Mouse (Mus musculus) fat pad, adult 2 months (tissue): ENCODE results near the gene Col1a2.

Experiments
- DNase-seq: peaks from one replicate; pipeline ENCODE4 v3.0.0-alpha.2; 2011; ENCODE audit warnings: low read depth, low spot score; ENCODE audit errors: extremely low read depth

Gene Col1a2

GRCm38 (mm10) chr6:4514671-4515070, 10.1 kb downstream of the Col1a2 start:
- no peak for DNase-seq

- no peak for DNase-seq
Measured at GRCm38 (mm10) chr6:4521031-4521430, 16.4 kb downstream of the Col1a2 start.

- no peak for DNase-seq
Measured at GRCm38 (mm10) chr6:4528439-4528838, 23.8 kb downstream of the Col1a2 start.

GRCm38 (mm10) chr6:4530986-4531385, 26.4 kb downstream of the Col1a2 start:
- no peak for DNase-seq

- no peak for DNase-seq
Measured at GRCm38 (mm10) chr6:4532898-4533297, 28.3 kb downstream of the Col1a2 start.

GRCm38 (mm10) chr6:4534462-4535079, 30.0 kb downstream of the Col1a2 start:
- DNase-seq: no peak

GRCm38 (mm10) chr6:4541926-4542715, 37.5 kb downstream of the Col1a2 start:
- DNase-seq: no peak

- DNase-seq: no peak
Measured at GRCm38 (mm10) chr6:4544554-4544953, 39.9 kb downstream of the Col1a2 start.

- no peak for DNase-seq
Measured at GRCm38 (mm10) chr6:4545727-4546126, 41.1 kb downstream of the Col1a2 start.

GRCm38 (mm10) chr6:4548894-4549293, 44.3 kb downstream of the Col1a2 start:
- no peak for DNase-seq

- no peak for DNase-seq
Measured at GRCm38 (mm10) chr6:4549846-4550548, 45.4 kb downstream of the Col1a2 start.

GRCm38 (mm10) chr6:4550549-4550915, 45.9 kb downstream of the Col1a2 start:
- DNase-seq: no peak

GRCm38 (mm10) chr6:4555366-4555765, 50.8 kb downstream of the Col1a2 start:
- no peak for DNase-seq

GRCm38 (mm10) chr6:4557086-4557485, 52.5 kb downstream of the Col1a2 start:
- no peak for DNase-seq

- no peak for DNase-seq
Measured at GRCm38 (mm10) chr6:4557678-4558077, 53.1 kb downstream of the Col1a2 start.

- no peak for DNase-seq
Measured at GRCm38 (mm10) chr6:4561156-4561555, 56.5 kb downstream of the Col1a2 start.

GRCm38 (mm10) chr6:4561621-4562020, 57.0 kb downstream of the Col1a2 start:
- no peak for DNase-seq

- DNase-seq: no peak
Measured at GRCm38 (mm10) chr6:4562401-4562800, 57.8 kb downstream of the Col1a2 start.

- DNase-seq: no peak
Measured at GRCm38 (mm10) chr6:4563477-4563876, 58.9 kb downstream of the Col1a2 start.

- DNase-seq: no peak
Measured at GRCm38 (mm10) chr6:4570412-4570811, 65.8 kb downstream of the Col1a2 start.

GRCm38 (mm10) chr6:4577756-4578155, 73.1 kb downstream of the Col1a2 start:
- DNase-seq: no peak

- no peak for DNase-seq
Measured at GRCm38 (mm10) chr6:4578343-4578742, 73.7 kb downstream of the Col1a2 start.
